Mouse (Mus musculus) liver, embryonic 14.5 days (tissue): ENCODE measurements around the gene Heatr9. TPM values are rescaled to one million over a fixed set of nuclear protein-coding genes. Genes with fewer than 3 reads are reported as not detected.

Source experiments
- ATAC-seq: fragments of 200-750 bp; cut with Nextera tagmentation; 2 replicates; pipeline ENCODE4 v1.8.0; 2017; ENCODE audit warnings: moderate number of reproducible peaks, mild to moderate bottlenecking, moderate library complexity; ENCODE audit not compliant: insufficient read depth
- DNase-seq, 3 experiments: peaks; one replicate each; pipeline ENCODE4 v3.0.0-alpha.2; 2012 to 2013; ENCODE audit warnings: low read depth in 3 of 3, low spot score in 3 of 3
- H3K27ac ChIP-seq: fragments of 300-500 bp; sonication (generic); 2 replicates; pipeline ENCODE4 v1.5.1; 2014; ENCODE audit warnings: moderate library complexity, mild to moderate bottlenecking, control low read depth, inconsistent platforms
- H3K27me3 ChIP-seq: fragments of 300-500 bp; sonication (generic); 2 replicates; pipeline ENCODE4 v1.6.1; 2014; ENCODE audit warnings: mild to moderate bottlenecking, low read length, moderate library complexity; ENCODE audit not compliant: control insufficient read depth, insufficient read depth
- H3K36me3 ChIP-seq: fragments of 300-500 bp; sonication (generic); replicated peaks from 2 replicates; pipeline ENCODE4 v1.6.1; 2014; ENCODE audit warnings: low read depth; ENCODE audit not compliant: control insufficient read depth, insufficient read depth
- H3K4me1 ChIP-seq, 2 experiments: fragments of 200-500 bp in 1 of 2; fragments of 300-500 bp in 1 of 2; sonication (generic) in 1 of 2; replicated peaks; 2 replicates each; pipeline ENCODE4 v1.6.1; 2012 to 2014; ENCODE audit warnings: antibody characterized with exemption in 1 of 2, inconsistent platforms in 1 of 2, low read length in 1 of 2; ENCODE audit not compliant: control insufficient read depth in 2 of 2, insufficient read depth in 2 of 2
- H3K4me2 ChIP-seq: fragments of 300-500 bp; sonication (generic); 2 replicates; pipeline ENCODE4 v1.6.1; 2014; ENCODE audit warnings: low read depth, mild to moderate bottlenecking, control low read depth, moderate library complexity
- H3K4me3 ChIP-seq, 2 experiments: fragments of 200-500 bp in 1 of 2; fragments of 300-500 bp in 1 of 2; sonication (generic) in 1 of 2; 2 replicates each; pipeline ENCODE4 v1.5.1; 2012 to 2014; ENCODE audit warnings: low read depth in 2 of 2, low read length in 2 of 2, mild to moderate bottlenecking in 2 of 2, control low read depth in 1 of 2, inconsistent platforms in 1 of 2, moderate library complexity in 1 of 2; ENCODE audit not compliant: insufficient read depth in 1 of 2
- H3K9ac ChIP-seq: fragments of 300-500 bp; sonication (generic); replicated peaks from 2 replicates; pipeline ENCODE4 v1.6.1; 2014; ENCODE audit warnings: mild to moderate bottlenecking, control low read depth, moderate library complexity
- H3K9me3 ChIP-seq: fragments of 300-500 bp; sonication (generic); 2 replicates; pipeline ENCODE4 v1.6.1; 2016; ENCODE audit warnings: low read length, mixed read lengths; ENCODE audit not compliant: control insufficient read depth
- CTCF ChIP-seq: IDR thresholded peaks from 2 replicates; pipeline ENCODE4 v1.5.1; 2016; ENCODE audit warnings: antibody characterized with exemption, low read depth, control low read depth
- EP300 ChIP-seq: IDR thresholded peaks from 2 replicates; pipeline ENCODE4 v1.6.1; 2016; ENCODE audit warnings: antibody characterized with exemption, low read depth
- WGBS: fragments of 180-500 bp; shearing (Covaris S2); extraction: QIAGEN DNeasy Blood & Tissue Kit; methylation state at CpG from one replicate; pipeline ENCODE4 v1.1.7; 2014; ENCODE audit not compliant: insufficient replicate concordance; 5-methylcytosine and 5-hydroxymethylcytosine counted together
- polyA plus RNA-seq, 2 experiments: library from polyadenylated mRNA; depleted of rRNA in 1 of 2; stranded (reverse) in 1 of 2; unstranded in 1 of 2; fragments of >200 nt; fragmentation: Nextera tagmentation in 1 of 2; extraction: Ambion mirVana in 1 of 2; gene quantifications; 2 replicates each; pipeline versions ENCODE4 v1.2.1 to v1.2.3; 2012 to 2014

The Heatr9 gene
- polyA plus RNA-seq, 2 experiments: not detected

DNA sequence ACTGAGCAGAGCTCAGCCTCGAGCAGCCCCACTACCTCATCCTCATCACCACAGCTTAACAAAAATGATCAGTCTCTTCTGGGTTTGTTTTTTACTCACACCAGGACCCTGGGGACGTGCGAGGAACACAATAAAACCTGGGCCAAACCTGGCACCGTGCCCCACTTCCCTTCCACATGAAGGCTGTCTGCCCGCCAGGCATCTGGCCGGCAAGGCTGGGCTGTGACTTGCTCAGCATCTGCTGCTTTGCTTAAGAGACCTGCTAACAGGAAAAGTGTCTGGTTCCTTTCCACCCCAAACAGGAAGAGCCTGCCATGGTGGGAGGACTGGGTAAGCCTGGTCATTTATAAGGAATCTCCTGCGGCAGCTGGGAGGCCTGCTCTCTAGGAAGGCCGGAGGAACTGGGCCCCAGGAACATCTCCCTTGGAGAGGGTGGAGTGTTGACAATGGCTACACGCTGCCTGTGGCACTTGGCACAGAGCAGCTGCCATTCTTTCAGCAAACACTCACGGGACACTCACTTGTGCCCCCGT lies 54.8 kb downstream of the Heatr9 start:
- Histone ChIP-seq H3K4me2 (no peak overlapping the region), H3K9me3 (no peaks in the 10 kb centered on the region), H3K27ac (no peak overlapping the region), H3K4me3 (no peak overlapping the region), H3K36me3 (no peaks in the 10 kb centered on the region), H3K9ac (no peak overlapping the region), H3K27me3 (peaks cover 29% of the 10 kb centered on the region), H3K4me1 (peaks cover 3 to 7% of the 10 kb centered on the region in 2 experiments; a peak in 3 of 4 replicates)
- no peak for TF ChIP-seq CTCF
- no peak for TF ChIP-seq EP300
- WGBS: 33% methylated on average over 11 of the region's 11 CpGs
- no peak for ATAC-seq
- DNase-seq: no peak

DNA sequence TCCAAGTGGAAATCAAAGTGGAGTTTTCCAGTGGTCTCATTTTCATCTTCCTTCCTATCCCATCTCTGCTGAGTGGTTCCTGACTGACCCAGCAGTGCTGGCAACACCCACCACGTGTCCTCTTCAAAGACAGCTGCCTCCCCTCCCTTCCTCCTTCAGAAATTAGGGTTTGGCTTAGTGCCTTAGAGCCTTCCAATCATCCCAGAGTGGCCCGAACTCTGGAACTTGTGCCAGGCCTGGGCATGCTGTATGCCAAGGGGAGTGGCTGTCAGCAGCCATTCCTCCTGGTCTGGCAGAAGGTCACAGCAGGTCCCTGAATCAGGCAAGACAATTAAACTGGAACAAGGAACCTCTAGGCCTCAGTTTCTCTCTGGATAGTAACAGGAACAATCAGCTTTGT lies 56.0 kb downstream of the Heatr9 start:
- H3K36me3 ChIP-seq: no peaks in the 10 kb centered on the region
- ATAC-seq (no peak), DNase-seq (no peak)
- H3K27me3 ChIP-seq: peaks cover 37% of the 10 kb centered on the region
- H3K4me2 ChIP-seq: no peak overlapping the region
- H3K27ac ChIP-seq: no peak overlapping the region
- H3K4me3 ChIP-seq: no peak overlapping the region
- TF ChIP-seq EP300 (no peak), CTCF (no peak)
- no peaks in the 10 kb centered on the region for H3K4me1 ChIP-seq
- 28% methylated on average over 2 of the region's 2 CpGs for WGBS
- H3K9ac ChIP-seq: no peak overlapping the region
- no peaks in the 10 kb centered on the region for H3K9me3 ChIP-seq

DNA sequence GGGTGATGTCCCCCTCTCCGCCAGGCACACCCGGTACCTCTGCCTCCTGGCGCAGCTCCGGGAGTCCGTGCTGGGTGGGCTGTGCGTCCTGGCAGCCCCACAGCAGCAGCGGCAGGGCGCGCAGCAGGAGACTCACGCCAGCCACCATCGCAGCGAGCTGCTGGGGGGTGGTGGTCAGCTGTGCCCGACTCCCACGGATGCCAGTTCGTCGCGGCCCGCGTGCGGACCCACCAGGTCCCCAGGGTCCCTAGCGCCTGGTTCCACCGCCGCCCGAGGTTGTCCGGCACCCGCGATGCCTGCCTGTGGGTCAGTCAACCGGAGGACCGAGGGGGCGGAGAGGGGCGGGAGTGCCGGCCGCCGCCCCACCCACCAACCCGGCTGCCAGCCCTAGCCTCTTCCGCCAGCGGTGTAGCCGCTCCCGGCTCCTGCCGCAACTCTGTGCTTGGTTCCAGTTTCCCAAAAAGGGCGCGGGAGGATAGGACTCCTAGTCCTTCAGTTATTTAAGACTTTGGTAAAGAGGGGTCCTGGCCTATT lies 59.2 kb downstream of the Heatr9 start, which contains the start of gene Mmp28:
TSS of gene Mmp28 (minus strand) at position 361 of the 534 bp plus-strand sequence.
- no peaks in the 10 kb centered on the region for H3K36me3 ChIP-seq
- WGBS: 1% methylated on average over 41 of the region's 42 CpGs
- H3K4me3 ChIP-seq: peak within 1 kb of the TSS; percentile 40 to 53
- no peaks in the 10 kb centered on the region; a peak in 1 of 4 replicates for H3K4me1 ChIP-seq
- no peak for DNase-seq
- no peak for ATAC-seq
- H3K9ac ChIP-seq: peak within 1 kb of the TSS; percentile 18; the same call in 1 of the 2 replicates
- no peak within 1 kb of the TSS for H3K27ac ChIP-seq
- peak within 1 kb of the TSS; percentile 62 for H3K4me2 ChIP-seq
- peaks cover 37% of the 10 kb centered on the region for H3K27me3 ChIP-seq
- H3K9me3 ChIP-seq: no peaks in the 10 kb centered on the region
- TF ChIP-seq CTCF (no peak), EP300 (no peak)

Other genes with a start within 250 kb of the Heatr9 start
- 11.4 and 15.4 TPM in 2 replicates for gene Slfn14, start 235.4 kb downstream of the Heatr9 start, polyA plus RNA-seq (2012; rRNA removed)
- gene Slfn14, start 235.4 kb downstream of the Heatr9 start, polyA plus RNA-seq (2014; fragmentation: Nextera tagmentation; extraction: Ambion mirVana): 29.3 and 30.4 TPM in 2 replicates
- 10.5 and 11.7 TPM in 2 replicates for gene Ap2b1, start 223.2 kb downstream of the Heatr9 start, polyA plus RNA-seq (2012; rRNA removed)
- 20.9 and 22.3 TPM in 2 replicates for gene Ap2b1, start 223.2 kb downstream of the Heatr9 start, polyA plus RNA-seq (2014; fragmentation: Nextera tagmentation; extraction: Ambion mirVana)
- gene Pex12, start 219.6 kb downstream of the Heatr9 start, polyA plus RNA-seq (2012; rRNA removed): 3.1 and 3.4 TPM in 2 replicates
- 4.2 and 4.8 TPM in 2 replicates for gene Pex12, start 219.6 kb downstream of the Heatr9 start, polyA plus RNA-seq (2014; fragmentation: Nextera tagmentation; extraction: Ambion mirVana)
- 0.31 and 0.35 TPM in 2 replicates for gene Rasl10b, start 113.0 kb downstream of the Heatr9 start, polyA plus RNA-seq (2012; rRNA removed)
- gene Rasl10b, start 113.0 kb downstream of the Heatr9 start, polyA plus RNA-seq (2014; fragmentation: Nextera tagmentation; extraction: Ambion mirVana): 0.06 and 0.13 TPM in 2 replicates
- gene Gas2l2, start 92.7 kb downstream of the Heatr9 start, polyA plus RNA-seq (2012; rRNA removed): not detected in 2 replicates
- not detected in 2 replicates for gene Gas2l2, start 92.7 kb downstream of the Heatr9 start, polyA plus RNA-seq (2014; fragmentation: Nextera tagmentation; extraction: Ambion mirVana)
- 2.1 and 2.8 TPM in 2 replicates for gene 1700020L24Rik, start 84.5 kb downstream of the Heatr9 start, polyA plus RNA-seq (2012; rRNA removed)
- gene 1700020L24Rik, start 84.5 kb downstream of the Heatr9 start, polyA plus RNA-seq (2014; fragmentation: Nextera tagmentation; extraction: Ambion mirVana): 1.6 and 1.9 TPM in 2 replicates
- 0.31 and 0.34 TPM in 2 replicates for gene Mmp28, start 59.1 kb downstream of the Heatr9 start, polyA plus RNA-seq (2012; rRNA removed)
- 0.10 and 0.24 TPM in 2 replicates for gene Mmp28, start 59.1 kb downstream of the Heatr9 start, polyA plus RNA-seq (2014; fragmentation: Nextera tagmentation; extraction: Ambion mirVana)
- gene Taf15, start 49.1 kb downstream of the Heatr9 start, polyA plus RNA-seq (2012; rRNA removed): 18.4 and 43.1 TPM in 2 replicates
- gene Taf15, start 49.1 kb downstream of the Heatr9 start, polyA plus RNA-seq (2014; fragmentation: Nextera tagmentation; extraction: Ambion mirVana): 1.9 and 2.2 TPM in 2 replicates
- gene Ccl5, start 8.3 kb upstream of the Heatr9 start, polyA plus RNA-seq (2012; rRNA removed): 0.39 and 0.42 TPM in 2 replicates
- 0.77 and 0.95 TPM in 2 replicates for gene Ccl5, start 8.3 kb upstream of the Heatr9 start, polyA plus RNA-seq (2014; fragmentation: Nextera tagmentation; extraction: Ambion mirVana)
- 5.7 and 9.7 TPM in 2 replicates for gene Ccl9, start 56.5 kb upstream of the Heatr9 start, polyA plus RNA-seq (2012; rRNA removed)
- 33.4 and 35.5 TPM in 2 replicates for gene Ccl9, start 56.5 kb upstream of the Heatr9 start, polyA plus RNA-seq (2014; fragmentation: Nextera tagmentation; extraction: Ambion mirVana)
- gene Ccl6, start 70.9 kb upstream of the Heatr9 start, polyA plus RNA-seq (2012; rRNA removed): 2.4 and 2.6 TPM in 2 replicates
- 9.2 and 12.7 TPM in 2 replicates for gene Ccl6, start 70.9 kb upstream of the Heatr9 start, polyA plus RNA-seq (2014; fragmentation: Nextera tagmentation; extraction: Ambion mirVana)
- not detected in 2 replicates for gene Rpl9-ps1, start 123.4 kb upstream of the Heatr9 start, polyA plus RNA-seq (2012; rRNA removed)
- not detected in 2 replicates for gene Rpl9-ps1, start 123.4 kb upstream of the Heatr9 start, polyA plus RNA-seq (2014; fragmentation: Nextera tagmentation; extraction: Ambion mirVana)
- gene Ccl3, start 127.2 kb upstream of the Heatr9 start, polyA plus RNA-seq (2012; rRNA removed): 0.83 and 1.2 TPM in 2 replicates
- 1.1 TPM in 2 replicates for gene Ccl3, start 127.2 kb upstream of the Heatr9 start, polyA plus RNA-seq (2014; fragmentation: Nextera tagmentation; extraction: Ambion mirVana)
- 0.31 and 0.45 TPM in 2 replicates for gene Ccl4, start 140.4 kb upstream of the Heatr9 start, polyA plus RNA-seq (2012; rRNA removed)
- gene Ccl4, start 140.4 kb upstream of the Heatr9 start, polyA plus RNA-seq (2014; fragmentation: Nextera tagmentation; extraction: Ambion mirVana): 0.30 and 0.84 TPM in 2 replicates
- gene Wfdc17, start 181.8 kb upstream of the Heatr9 start, polyA plus RNA-seq (2012; rRNA removed): 7.4 and 7.9 TPM in 2 replicates
- gene Wfdc17, start 181.8 kb upstream of the Heatr9 start, polyA plus RNA-seq (2014; fragmentation: Nextera tagmentation; extraction: Ambion mirVana): 15.6 and 21.7 TPM in 2 replicates
- gene Wfdc18, start 186.8 kb upstream of the Heatr9 start, polyA plus RNA-seq (2012; rRNA removed): not detected in 2 replicates
- gene Wfdc18, start 186.8 kb upstream of the Heatr9 start, polyA plus RNA-seq (2014; fragmentation: Nextera tagmentation; extraction: Ambion mirVana): not detected in 2 replicates
- gene Wfdc21, start 224.8 kb upstream of the Heatr9 start, polyA plus RNA-seq (2012; rRNA removed): 4.9 and 6.5 TPM in 2 replicates
- gene Wfdc21, start 224.8 kb upstream of the Heatr9 start, polyA plus RNA-seq (2014; fragmentation: Nextera tagmentation; extraction: Ambion mirVana): 12.4 and 22.8 TPM in 2 replicates
- gene Heatr6, start 231.5 kb upstream of the Heatr9 start, polyA plus RNA-seq (2012; rRNA removed): 3.6 and 3.8 TPM in 2 replicates
- 5.6 and 6.0 TPM in 2 replicates for gene Heatr6, start 231.5 kb upstream of the Heatr9 start, polyA plus RNA-seq (2014; fragmentation: Nextera tagmentation; extraction: Ambion mirVana)